Mouse (Mus musculus) sigmoid colon, adult 10 weeks (tissue): ENCODE results near the gene Gm21866. TPM values are rescaled to one million over a fixed set of nuclear protein-coding genes. Genes with fewer than 3 reads are reported as not detected.

Experiments used
- polyA plus RNA-seq: library from polyadenylated mRNA; stranded (reverse); fragments of 350-450 nt; fragmentation: Illumina TruSeq; extraction: RNeasy Lipid Tissue Mini Kit (QIAGEN cat#74804); gene quantifications from one replicate; pipeline ENCODE4 v1.2.3, GENCODE M21; 2014; ENCODE audit warnings: low read depth, low replicate concordance

The Gm21866 gene
- polyA plus RNA-seq, result not detected

GRCm38 (mm10) chrY:13465479-13465878 is at the start of gene Gm21866:
Gene Gm21866, minus strand, starts transcription at chrY:13465579.

GRCm38 (mm10) chrY:13493726-13494125 is 28.3 kb upstream of the Gm21866 start, which contains the start of gene Gm20773:
Gene Gm20773, plus strand, starts transcription at chrY:13494026.

Other genes starting within 250 kb of the Gm21866 start
- not detected for gene Gm21828, start 241.7 kb downstream of the Gm21866 start, polyA plus RNA-seq
- not detected for gene Gm21440, start 213.2 kb downstream of the Gm21866 start, polyA plus RNA-seq
- gene Gm21454, start 213.1 kb downstream of the Gm21866 start, polyA plus RNA-seq, result not detected
- gene Gm21725, start 116.5 kb downstream of the Gm21866 start, polyA plus RNA-seq, result not detected
- not detected for gene Gm20773, start 28.4 kb upstream of the Gm21866 start, polyA plus RNA-seq